Mouse (Mus musculus): ENCODE data around the gene Ankrd13d. TPM values are rescaled to one million over a fixed set of nuclear protein-coding genes. Genes with fewer than 3 reads are reported as not detected.

Gene Ankrd13d
- polyA plus RNA-seq, 1 experiment from 2014 or later: 63.4 TPM

GRCm38 (mm10) chr19:4280425-4280824 lies 2.5 kb downstream of the Ankrd13d start:
- no peak overlapping the region for H3K27ac ChIP-seq (replicated peaks)
- H3K36me3 ChIP-seq: peaks cover 17% of the 10 kb centered on the region
- no peak for ATAC-seq (ENCODE audit: low FRiP score, low read depth)
- H3K4me3 ChIP-seq: no peak overlapping the region
- no peak overlapping the region for H3K9ac ChIP-seq
- H3K4me2 ChIP-seq: no peak overlapping the region
- WGBS: 99% methylated on average over 9 of the region's 9 CpGs
- H3K27me3 ChIP-seq: no peaks in the 10 kb centered on the region
- no peaks in the 10 kb centered on the region for H3K9me3 ChIP-seq
- H3K4me1 ChIP-seq (replicated peaks): peaks cover 25% of the 10 kb centered on the region

- no peak overlapping the region for H3K4me3 ChIP-seq
- H3K4me2 ChIP-seq: no peak overlapping the region
- peaks cover 25% of the 10 kb centered on the region for H3K4me1 ChIP-seq (replicated peaks)
- peaks cover 17% of the 10 kb centered on the region for H3K36me3 ChIP-seq
- WGBS: 100% methylated on average over 1 of the region's 1 CpGs
- no peaks in the 10 kb centered on the region for H3K27me3 ChIP-seq
- no peak for ATAC-seq (ENCODE audit: low FRiP score, low read depth)
- H3K27ac ChIP-seq (replicated peaks): no peak overlapping the region
- H3K9me3 ChIP-seq: no peaks in the 10 kb centered on the region
- H3K9ac ChIP-seq: no peak overlapping the region
Observed at GRCm38 (mm10) chr19:4279487-4279886, 3.5 kb downstream of the Ankrd13d start.

GRCm38 (mm10) chr19:4270972-4271371 lies 12.0 kb downstream of the Ankrd13d start:
- H3K4me1 ChIP-seq (replicated peaks): peaks cover 10% of the 10 kb centered on the region; the same call in 1 of the 2 replicates
- peaks cover 15% of the 10 kb centered on the region for H3K27me3 ChIP-seq
- H3K4me2 ChIP-seq: no peak overlapping the region
- no peaks in the 10 kb centered on the region for H3K9me3 ChIP-seq
- no peak overlapping the region for H3K9ac ChIP-seq
- WGBS: 94% methylated on average over 11 of the region's 11 CpGs
- peaks cover 6% of the 10 kb centered on the region for H3K36me3 ChIP-seq
- no peak for ATAC-seq (ENCODE audit: low FRiP score, low read depth)
- H3K27ac ChIP-seq (replicated peaks): no peak overlapping the region
- no peak overlapping the region for H3K4me3 ChIP-seq

- Histone ChIP-seq H3K27me3 (peaks cover 15% of the 10 kb centered on the region), H3K9me3 (no peaks in the 10 kb centered on the region), H3K4me3 (no peak overlapping the region), H3K36me3 (peaks cover 6% of the 10 kb centered on the region), H3K27ac (replicated peaks) (no peak overlapping the region), H3K9ac (no peak overlapping the region), H3K4me2 (no peak overlapping the region), H3K4me1 (replicated peaks) (peaks cover 10% of the 10 kb centered on the region; the same call in 1 of the 2 replicates)
- no peak for ATAC-seq (ENCODE audit: low FRiP score, low read depth)
- WGBS: 68% methylated on average over 6 of the region's 6 CpGs
Observed at GRCm38 (mm10) chr19:4270187-4270586, 12.8 kb downstream of the Ankrd13d start.

DNA sequence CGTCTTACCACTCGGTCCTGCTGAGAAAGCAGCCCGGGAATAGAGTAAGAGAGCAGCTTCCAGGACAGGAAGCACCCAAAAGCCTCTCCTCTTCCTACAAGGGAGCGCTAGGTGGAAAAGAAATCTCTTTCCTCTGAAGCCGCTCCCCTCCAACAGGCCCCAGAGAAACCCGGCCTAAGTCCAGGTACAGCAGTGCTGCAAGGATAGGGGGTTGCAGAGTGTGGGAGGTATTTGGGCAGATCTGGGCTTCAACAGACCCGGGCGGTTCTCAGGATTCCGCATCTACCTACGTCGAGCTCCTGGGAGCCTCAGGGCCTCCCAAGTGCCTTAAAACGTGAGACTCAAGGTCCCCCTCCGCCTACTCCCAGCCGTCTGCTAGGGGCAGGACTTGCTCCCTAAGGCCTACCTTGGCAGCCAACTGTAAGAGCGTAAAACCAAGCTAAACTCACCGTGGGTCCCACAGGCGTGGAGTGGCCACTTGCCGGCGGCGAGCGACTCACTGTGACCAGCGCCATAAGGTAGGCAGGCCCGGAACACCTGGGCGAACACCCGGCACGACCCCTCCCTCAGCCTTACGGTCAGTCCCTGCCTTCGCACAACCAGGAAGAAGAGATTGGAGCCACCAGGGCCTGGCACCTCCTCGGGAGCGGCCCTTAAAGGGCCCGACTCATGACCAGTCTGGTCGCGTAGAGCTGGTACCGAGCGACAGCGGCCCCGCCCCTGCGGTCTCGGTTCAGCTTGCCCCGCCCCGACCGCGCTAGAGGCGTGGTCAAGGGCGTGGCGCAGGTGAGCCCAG lies 14.2 kb downstream of the Ankrd13d start, which contains the start of gene Ssh3:
Gene Ssh3, minus strand, starts transcription at position 615 of the 796 bp plus-strand sequence.
- peak within 1 kb of the TSS; percentile 9; the same call in 1 of the 2 replicates for H3K9ac ChIP-seq
- H3K27me3 ChIP-seq: peaks cover 15% of the 10 kb centered on the region
- H3K4me3 ChIP-seq: peak within 1 kb of the TSS; percentile 33
- peak; percentile 74; the same call in 1 of the 2 replicates for ATAC-seq (ENCODE audit: low FRiP score, low read depth)
- no peak within 1 kb of the TSS for H3K27ac ChIP-seq (replicated peaks)
- 6% methylated on average over 46 of the region's 46 CpGs for WGBS
- peaks cover 10% of the 10 kb centered on the region; the same call in 1 of the 2 replicates for H3K4me1 ChIP-seq (replicated peaks)
- H3K36me3 ChIP-seq: peaks cover 6% of the 10 kb centered on the region
- no peaks in the 10 kb centered on the region for H3K9me3 ChIP-seq
- H3K4me2 ChIP-seq: peak within 1 kb of the TSS; percentile 53

GRCm38 (mm10) chr19:4265956-4266355 lies 17.0 kb downstream of the Ankrd13d start:
- ATAC-seq (ENCODE audit: low FRiP score, low read depth): no peak
- 65% methylated on average over 4 of the region's 4 CpGs for WGBS
- H3K9me3 ChIP-seq: no peaks in the 10 kb centered on the region
- no peak overlapping the region for H3K4me3 ChIP-seq
- H3K27ac ChIP-seq (replicated peaks): no peak overlapping the region
- peaks cover 15% of the 10 kb centered on the region for H3K27me3 ChIP-seq
- peaks cover 10% of the 10 kb centered on the region; the same call in 1 of the 2 replicates for H3K4me1 ChIP-seq (replicated peaks)
- H3K36me3 ChIP-seq: peaks cover 6% of the 10 kb centered on the region
- no peak overlapping the region for H3K4me2 ChIP-seq
- no peak overlapping the region for H3K9ac ChIP-seq

DNA sequence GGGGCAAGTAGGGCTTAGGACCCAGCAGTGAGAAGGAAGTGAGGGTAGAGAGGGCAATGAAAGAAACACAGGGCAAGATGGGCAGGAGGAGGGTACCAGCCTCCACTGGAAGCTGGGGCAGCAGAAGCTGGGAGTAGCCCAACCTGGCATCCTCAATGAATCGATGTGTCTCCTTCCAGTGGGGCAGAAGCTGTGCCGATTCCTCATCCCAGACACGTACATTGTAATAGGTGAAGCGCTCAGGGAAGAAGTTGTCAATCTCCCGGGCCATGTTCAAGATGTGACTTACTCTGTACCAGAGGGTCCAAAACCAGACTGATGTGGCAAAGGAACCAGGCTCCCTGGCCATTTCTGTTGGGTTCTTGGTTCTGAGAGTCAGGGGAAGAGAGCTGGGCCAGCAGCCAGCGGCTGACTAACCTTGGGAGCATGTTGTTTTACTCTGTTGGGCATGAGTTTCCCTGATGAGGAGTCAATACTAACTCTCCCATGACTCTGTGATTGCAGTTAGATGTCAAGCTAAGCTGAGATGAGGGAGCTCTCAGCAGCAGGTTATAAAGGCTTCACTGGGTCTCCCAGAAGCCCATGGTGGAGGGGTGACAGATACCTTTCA lies 18.7 kb downstream of the Ankrd13d start:
- Histone ChIP-seq H3K9me3 (no peaks in the 10 kb centered on the region), H3K9ac (no peak overlapping the region), H3K27ac (replicated peaks) (no peak overlapping the region), H3K27me3 (0 out of 2 replicates have a peak, but pooled peaks cover 5% of the 10 kb centered on the region), H3K4me1 (replicated peaks) (peaks cover 9% of the 10 kb centered on the region; the same call in 1 of the 2 replicates), H3K36me3 (no peaks in the 10 kb centered on the region), H3K4me3 (no peak overlapping the region), H3K4me2 (no peak overlapping the region)
- ATAC-seq (ENCODE audit: low FRiP score, low read depth): no peak
- 96% methylated on average over 6 of the region's 6 CpGs for WGBS

DNA sequence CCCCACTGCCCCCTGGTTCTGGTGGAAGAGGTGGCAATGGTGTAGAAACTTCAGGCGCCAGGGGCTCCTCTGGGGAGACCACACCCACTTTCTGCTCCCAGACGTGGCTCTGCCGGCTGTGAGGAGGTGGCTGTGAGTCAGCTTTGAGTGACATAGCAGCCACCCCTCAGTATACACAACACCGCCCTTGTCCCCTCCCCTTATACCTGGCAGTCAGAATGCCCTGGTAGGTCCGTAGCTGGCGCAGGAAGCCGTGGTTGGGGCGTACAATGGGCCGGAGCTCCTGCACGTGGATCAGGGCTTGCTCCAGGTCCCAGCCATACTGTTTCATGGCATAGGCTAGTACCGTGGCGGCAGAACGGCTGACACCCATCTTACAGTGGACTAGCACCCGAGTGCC lies 19.2 kb downstream of the Ankrd13d start:
- no peak overlapping the region for H3K4me2 ChIP-seq
- H3K27me3 ChIP-seq: 0 out of 2 replicates have a peak, but pooled peaks cover 5% of the 10 kb centered on the region
- H3K4me1 ChIP-seq (replicated peaks): peaks cover 4% of the 10 kb centered on the region; the same call in 1 of the 2 replicates
- WGBS: 70% methylated on average over 14 of the region's 14 CpGs
- H3K27ac ChIP-seq (replicated peaks): no peak overlapping the region
- H3K9me3 ChIP-seq: no peaks in the 10 kb centered on the region
- no peaks in the 10 kb centered on the region for H3K36me3 ChIP-seq
- H3K4me3 ChIP-seq: no peak overlapping the region
- no peak for ATAC-seq (ENCODE audit: low FRiP score, low read depth)
- H3K9ac ChIP-seq: no peak overlapping the region

DNA sequence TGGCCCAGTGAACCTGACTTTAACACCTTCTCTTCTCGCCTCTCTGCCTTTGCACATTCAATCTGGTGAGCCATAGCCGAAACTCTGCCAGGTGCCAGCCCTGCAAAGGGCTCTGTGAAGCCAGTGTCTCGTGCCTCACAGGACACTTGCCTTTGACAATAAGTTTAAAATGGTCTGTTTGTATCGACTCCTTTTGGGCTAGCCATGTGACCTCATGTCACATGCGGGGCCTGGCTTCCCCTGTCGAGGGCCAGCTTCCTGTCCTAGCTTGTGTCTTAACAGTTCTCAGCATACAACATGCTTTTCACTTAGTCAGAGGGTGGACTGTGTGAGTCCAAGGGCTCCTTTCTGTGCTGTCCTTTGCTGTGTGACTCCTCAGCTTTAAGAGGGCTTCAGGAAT lies 20.2 kb downstream of the Ankrd13d start:
- Histone ChIP-seq H3K36me3 (no peaks in the 10 kb centered on the region), H3K9me3 (no peaks in the 10 kb centered on the region), H3K9ac (no peak overlapping the region), H3K4me2 (no peak overlapping the region), H3K4me1 (replicated peaks) (peaks cover 4% of the 10 kb centered on the region), H3K27me3 (0 out of 2 replicates have a peak, but pooled peaks cover 3% of the 10 kb centered on the region), H3K4me3 (no peak overlapping the region), H3K27ac (replicated peaks) (no peak overlapping the region)
- no peak for ATAC-seq (ENCODE audit: low FRiP score, low read depth)
- WGBS: 78% methylated on average over 6 of the region's 6 CpGs

DNA sequence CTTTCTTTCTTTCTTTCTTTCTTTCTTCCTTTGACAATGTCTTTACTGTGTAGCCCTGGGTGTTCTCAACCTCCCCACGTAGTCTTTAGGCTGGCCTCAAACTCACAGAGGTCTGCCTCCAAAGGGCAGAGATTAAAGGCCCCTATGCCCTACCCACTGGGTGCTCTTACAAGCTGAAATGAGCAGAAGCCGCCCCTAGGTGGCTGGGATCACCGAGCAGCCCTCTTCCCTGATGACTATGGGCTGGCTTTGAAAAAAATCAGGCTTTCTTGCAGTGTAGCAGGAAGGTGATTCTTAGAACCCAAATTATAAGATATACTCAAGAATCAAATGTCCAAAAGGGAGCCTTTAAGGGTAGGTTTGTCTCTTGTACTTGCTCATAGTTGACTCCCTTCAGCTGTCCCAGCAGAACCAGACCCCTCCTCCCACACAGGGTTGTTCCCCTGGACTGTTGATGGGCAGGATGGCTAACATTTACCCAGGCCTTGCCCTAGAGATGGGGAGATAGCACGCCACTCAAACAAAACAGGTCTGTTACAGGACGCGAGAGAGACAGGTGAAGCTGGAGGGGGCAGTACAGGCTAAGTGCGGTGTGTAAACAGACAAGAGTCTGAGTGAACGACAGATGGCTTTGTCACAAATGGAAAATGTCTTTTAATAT lies 21.8 kb downstream of the Ankrd13d start:
- H3K4me1 ChIP-seq (replicated peaks): peaks cover 10% of the 10 kb centered on the region
- no peak overlapping the region for H3K4me2 ChIP-seq
- no peaks in the 10 kb centered on the region for H3K27me3 ChIP-seq
- no peaks in the 10 kb centered on the region for H3K36me3 ChIP-seq
- no peaks in the 10 kb centered on the region for H3K9me3 ChIP-seq
- H3K4me3 ChIP-seq: no peak overlapping the region
- H3K27ac ChIP-seq (replicated peaks): no peak overlapping the region
- no peak for ATAC-seq (ENCODE audit: low FRiP score, low read depth)
- WGBS: 62% methylated on average over 8 of the region's 8 CpGs
- H3K9ac ChIP-seq: no peak overlapping the region

GRCm38 (mm10) chr19:4257897-4258252 lies 25.1 kb downstream of the Ankrd13d start:
- no peaks in the 10 kb centered on the region for H3K36me3 ChIP-seq
- ATAC-seq (ENCODE audit: low FRiP score, low read depth): no peak
- peak overlapping the region; percentile 85 for H3K4me2 ChIP-seq
- peak overlapping the region; percentile 30 for H3K9ac ChIP-seq
- H3K27me3 ChIP-seq: no peaks in the 10 kb centered on the region
- H3K4me1 ChIP-seq (replicated peaks): peaks cover 10% of the 10 kb centered on the region
- peak overlapping the region; percentile 60 for H3K4me3 ChIP-seq
- no peaks in the 10 kb centered on the region for H3K9me3 ChIP-seq
- no peak overlapping the region for H3K27ac ChIP-seq (replicated peaks)
- WGBS: 17% methylated on average over 12 of the region's 12 CpGs

All from hindbrain, embryonic 15.5 days (tissue).